Mouse (Mus musculus): Measurements from ENCODE around the gene Btbd9.

The Btbd9 gene

DNA sequence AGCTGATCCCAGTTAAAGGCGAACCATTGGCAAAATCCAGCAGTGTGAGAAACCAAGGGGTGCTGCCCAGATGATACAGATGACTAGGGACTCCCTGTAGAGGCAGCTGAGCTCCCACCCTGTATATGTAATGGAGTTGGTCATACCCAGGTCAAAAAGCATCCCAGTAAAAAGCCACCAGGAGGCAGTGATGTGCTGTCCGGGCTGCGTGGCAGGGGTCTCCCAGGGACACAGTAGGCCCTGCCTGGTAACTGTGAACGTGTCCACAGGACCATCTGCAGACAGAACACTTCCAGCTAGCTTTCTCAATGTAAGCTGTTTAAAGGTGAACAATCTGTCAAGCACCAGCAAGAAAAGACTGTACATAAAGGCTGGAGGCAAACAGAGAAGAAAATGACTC lies 343.6 kb downstream of the Btbd9 start:
- peak; percentile 51 for DNase-seq

DNA sequence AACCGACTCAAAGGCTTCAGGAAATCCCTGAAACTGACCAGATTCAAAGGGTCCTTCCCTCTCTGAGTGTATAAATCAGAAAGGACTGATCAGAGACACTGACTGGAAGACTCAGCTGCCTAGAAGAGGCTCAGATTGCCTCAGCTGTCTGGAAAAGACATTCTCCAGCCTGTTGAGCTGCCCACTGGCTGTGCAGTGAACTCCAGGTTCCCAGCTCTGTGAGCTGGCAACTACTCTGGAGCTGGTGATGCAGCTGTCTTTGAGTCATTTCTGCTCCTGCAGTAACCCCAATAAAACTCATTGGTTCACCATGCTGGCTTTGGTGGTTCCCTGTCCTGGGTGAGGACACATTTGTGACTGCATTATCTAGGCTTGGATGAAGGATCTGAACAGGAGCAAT lies 344.8 kb downstream of the Btbd9 start:
- no peak for DNase-seq

DNA sequence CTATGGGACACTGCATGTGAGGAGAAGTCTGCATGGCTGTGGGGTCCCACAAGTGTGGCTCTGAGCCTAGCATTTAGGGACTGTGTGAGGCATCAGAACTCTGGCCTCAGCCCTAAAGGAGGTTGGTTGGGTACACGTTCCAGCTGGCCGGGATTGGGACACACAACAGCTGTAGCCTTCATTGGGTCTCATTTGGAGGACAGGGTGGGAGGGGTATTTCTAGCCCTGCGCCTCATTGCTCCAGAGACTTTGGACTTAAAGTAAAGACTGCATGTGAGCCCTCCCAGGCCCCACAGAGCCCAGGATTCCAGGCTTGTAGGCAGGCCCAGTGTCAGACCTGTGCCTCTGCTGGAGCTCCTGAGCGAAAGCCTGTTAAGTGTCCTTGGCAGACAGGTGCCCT lies 345.9 kb downstream of the Btbd9 start:
- DNase-seq = no peak

DNA sequence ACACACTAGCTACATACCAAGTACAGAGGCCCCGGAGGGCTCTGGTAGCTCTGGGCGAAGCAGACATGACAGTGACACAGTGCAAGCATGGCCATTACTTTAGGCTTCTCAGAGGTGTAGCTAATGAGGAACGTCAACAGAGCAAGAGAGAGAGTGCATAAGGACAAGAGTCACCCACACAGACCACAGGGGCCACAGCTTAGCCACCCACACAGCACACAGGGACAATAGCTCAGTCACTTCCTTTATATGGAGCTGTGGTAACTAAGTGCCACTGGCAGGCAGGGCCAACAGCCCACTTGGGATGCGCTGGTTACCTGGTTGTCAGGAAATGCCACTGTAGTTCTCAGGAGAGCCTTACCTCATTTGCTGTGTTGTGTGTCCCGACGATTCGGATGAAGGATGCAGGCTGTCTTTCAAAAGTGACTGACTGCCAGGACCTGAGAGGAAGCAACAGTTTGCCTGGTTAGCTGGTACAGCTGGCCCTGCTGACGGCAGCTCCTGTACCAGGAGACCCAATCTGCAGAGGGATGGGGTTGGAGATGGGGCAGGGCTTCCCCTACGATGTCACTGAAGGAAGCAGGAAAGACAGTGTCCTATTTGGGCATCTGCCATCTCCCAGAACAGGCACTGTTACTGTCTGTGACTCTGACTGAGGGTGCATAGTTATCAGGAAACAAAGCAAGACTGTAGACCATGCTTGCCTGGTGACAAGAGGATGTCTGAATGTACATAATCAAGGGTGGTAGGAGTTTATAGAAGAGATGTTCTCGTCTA lies 347.7 kb downstream of the Btbd9 start:
- no peak for DNase-seq

DNA sequence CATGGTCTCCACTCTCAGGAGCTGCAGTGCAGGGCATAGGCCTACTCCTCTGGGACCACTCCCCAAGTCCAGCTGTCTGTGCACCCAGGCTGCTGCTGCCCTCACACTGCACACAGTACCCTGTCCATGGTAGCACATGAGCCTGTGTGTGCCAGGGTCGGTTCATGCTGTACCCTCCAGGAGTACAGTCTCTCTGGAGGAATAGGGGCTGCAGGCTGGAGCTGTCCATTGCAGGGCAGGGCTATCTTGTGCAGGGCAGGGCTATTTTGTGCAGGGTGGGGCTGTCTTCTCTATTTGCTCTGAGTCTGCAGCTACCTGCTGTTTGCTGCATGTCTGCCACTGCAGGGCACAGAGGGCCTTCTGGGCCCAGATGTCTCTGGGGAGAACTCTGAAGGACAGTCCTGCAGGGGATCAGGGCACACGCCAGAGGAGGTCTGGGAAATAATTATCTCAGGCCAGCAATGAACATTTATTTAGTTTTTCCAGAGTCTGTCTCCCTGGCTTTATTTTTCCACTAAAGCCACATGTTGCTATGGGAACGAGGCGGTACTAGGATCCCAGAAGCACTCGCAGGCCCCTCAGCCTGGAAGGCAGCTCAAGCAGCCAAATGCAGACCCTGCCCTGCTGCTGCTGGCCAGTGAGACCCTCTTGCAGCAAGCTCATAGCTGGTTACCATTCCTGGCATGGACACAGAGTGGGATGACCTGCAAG lies 351.1 kb downstream of the Btbd9 start:
- peak; percentile 56 for DNase-seq

DNA sequence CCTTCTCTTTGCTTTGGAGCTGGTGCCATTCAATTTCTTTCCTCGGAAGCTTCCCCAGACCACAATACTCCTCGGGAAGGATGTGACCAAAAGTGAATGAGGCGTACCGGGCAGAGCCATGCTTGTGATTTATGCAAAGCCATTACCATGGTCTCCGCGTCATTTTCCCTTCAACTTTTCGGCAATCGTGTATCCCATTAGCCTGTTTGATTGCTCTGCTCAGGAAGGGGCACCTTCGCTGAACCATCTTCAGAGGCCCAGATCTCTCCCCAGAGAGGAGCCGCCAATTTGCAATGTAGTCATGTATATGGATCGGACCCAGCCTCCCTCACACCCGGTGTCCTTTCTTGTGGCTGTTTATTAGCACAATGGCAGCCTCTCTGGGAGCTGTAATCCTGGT lies 353.5 kb downstream of the Btbd9 start:
- DNase-seq = no peak

DNA sequence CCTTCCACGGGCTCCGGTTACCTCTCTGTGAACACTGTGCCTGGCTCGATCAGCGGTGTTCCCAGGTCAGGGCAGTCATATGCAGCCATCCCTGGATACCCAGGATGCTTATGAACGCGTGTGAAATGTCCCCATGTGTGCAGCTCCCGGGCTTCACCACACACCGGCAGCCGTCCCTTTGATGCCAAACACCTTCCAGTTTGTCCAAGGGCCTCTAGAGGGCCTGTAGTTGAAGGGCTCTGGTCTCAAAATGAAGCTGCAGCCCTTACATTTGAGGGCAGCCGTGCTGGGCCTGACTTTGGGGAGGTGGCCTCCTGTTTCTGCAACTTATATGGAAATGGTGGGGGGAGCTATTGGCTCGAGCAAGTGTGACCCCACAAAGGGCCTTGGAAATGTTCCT lies 353.9 kb downstream of the Btbd9 start:
- no peak for DNase-seq

DNA sequence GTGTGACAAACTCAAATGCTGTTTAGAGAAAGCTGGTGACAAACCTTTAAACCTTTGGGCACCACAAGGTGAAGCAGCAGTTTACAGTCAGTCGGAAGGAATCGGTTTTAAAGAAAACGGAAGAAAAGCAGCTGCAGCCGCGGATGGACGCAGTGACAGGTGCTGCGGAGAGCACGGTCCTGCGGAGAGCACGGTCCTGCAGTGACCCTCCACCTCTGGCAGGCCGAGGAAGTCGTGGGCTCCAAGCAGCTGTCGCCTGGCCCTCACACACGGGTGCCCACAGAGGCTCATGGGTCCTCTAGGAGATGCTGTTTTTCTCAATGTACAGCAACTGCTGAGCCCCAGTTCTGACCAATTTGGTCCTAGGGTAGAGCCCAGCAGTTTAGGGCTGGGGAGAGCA lies 354.6 kb downstream of the Btbd9 start:
- no peak for DNase-seq

DNA sequence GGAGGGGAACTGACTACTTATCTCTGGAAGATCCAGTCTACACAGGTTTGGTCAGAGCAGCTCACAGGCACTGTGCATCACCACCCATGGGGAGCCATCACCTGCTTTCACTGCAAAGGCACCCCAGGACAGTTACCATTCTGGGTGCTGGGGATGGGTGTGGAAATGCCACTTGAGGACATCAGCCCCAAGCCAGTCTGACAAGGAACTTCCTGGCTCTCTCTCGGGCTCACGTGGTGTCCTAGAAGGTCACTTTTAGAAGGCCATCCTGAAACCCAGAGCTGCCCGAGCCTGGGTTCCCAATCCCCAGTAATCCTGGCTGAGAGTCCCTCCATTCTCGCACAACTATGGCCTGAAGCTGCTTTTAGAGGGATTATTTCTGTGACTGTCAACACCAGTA lies 360.5 kb downstream of the Btbd9 start:
- no peak for DNase-seq

DNA sequence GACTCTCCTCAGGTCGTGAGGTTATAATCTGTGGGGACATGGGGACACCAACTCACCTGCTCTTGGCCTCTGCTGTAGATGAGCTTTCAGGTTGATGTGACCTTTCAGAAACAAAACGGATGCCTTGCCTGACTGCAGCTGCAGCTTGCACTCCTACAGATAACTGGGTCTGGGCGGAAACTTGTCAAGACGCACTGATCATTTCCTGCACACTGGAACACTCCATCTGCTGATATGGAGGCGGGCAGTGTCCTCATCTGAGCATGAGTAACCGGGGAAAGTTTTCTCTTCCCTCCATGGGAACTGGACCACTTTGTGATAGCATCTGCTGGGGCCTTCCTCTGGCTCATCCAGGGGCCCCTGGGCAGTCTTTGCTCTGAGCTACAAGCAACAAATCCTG lies 361.9 kb downstream of the Btbd9 start:
- DNase-seq = no peak

DNA sequence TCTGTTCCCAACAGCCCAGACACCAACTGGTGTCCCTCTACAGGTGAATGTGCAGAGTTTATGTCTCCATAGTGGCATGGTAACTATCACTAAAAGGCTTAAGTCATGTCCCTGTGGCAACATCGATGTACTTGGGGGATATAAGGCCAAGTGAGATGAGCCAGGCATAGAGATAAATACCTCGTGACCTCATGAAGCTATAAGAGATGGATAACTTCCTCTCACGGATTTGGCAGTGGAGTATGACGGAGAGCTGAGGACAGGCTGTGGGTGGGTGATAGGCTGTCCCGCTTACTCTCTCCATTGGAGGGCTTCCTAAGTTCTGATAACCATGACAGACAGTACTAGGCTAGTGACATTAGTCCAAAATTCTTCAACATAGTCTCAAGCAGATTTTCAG lies 362.9 kb downstream of the Btbd9 start:
- no peak for DNase-seq

DNA sequence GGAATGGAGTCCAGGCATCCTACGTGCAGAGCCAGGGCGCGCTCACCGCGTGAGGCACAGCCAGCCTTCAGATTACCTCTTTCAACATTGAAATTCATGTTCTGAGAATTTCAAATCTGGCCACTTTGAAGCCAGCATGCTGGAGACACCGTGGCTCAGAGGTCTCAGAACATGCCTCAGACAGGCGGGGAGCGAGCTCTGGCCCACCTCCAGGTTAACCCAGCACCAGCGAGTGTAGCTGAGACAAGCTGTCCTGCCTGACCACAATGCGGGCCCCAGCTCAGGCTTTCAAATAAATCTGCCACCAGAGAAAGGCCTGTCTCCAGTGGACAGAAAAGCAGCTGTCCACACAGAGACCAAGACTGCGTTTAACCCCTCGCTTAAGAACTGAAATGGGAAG lies 363.6 kb downstream of the Btbd9 start:
- no peak for DNase-seq

DNA sequence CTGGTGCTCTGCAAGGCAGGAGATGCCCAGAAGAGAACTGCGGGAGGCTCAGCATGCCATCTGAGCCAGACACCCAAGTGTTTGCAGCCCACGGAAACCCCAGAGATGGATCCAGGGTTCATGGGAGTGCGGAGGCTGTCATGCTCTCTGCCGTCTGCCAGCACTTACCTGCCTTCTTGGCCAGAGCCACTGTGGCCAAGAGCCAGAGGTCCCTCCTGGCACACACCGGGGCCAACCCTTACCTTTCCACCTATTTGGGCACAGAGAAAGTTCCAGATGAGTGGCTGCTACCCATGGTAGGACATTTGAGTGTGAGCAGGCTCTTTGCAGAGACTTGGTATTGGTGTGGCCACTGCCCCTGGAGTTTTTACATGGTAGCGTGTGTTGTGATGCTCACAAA lies 365.4 kb downstream of the Btbd9 start:
- DNase-seq = no peak

DNA sequence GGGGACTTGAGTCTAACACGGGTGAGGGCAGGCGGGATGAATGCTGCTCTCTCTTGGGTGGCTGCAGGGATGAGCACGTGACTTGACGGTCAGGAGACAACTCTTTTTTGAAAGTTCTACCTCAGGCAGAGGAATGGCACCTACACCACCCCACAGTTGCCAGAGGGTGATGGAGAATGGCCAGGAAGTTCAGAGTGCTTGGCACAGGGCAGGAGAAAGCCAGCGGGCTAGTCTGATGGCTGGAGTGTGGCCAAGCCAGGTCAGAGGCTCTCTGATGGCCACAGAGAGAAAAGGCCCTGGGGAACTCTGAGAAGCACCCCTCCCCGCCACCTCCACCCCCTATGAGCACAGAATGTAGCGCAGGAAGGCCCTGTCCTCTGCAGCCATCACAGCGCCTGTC lies 366.0 kb downstream of the Btbd9 start:
- no peak for DNase-seq

DNA sequence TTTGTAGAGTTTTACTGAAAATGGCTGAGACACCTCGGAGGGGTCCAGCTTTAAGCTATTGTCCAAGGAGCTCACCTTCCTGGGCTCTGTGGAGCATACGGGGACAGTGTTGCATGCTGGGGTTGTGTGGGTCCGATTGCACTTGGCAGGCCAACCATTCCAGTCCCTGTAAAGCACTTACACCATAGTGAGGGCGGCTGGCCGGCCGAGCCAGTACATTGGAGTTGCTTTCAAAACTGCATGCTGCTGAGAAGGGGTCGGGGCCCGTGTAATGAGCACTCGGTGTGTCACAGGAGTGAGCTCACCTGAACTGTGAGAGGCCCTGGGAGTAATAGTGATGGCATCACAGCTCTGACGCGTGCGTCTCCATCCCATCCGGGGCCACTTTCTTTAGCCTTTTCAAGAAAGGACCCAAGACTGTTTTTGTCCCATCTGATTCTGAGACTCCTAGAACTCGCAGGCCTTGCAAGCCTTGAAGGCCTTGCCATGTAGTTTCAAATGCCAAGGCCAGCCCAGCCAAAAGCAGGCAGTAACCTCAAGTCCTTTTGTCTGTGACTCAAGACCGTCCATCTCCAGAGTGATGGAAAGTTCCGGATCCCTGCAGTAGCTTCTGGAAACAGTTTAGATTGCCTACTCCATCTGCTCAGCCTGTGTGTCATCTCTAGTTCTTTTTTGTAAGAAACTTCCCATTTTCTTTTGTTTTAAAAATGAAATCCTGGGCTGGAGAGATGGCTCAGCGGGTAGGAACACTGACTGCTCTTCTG lies 371.0 kb downstream of the Btbd9 start:
- no peak for DNase-seq

DNA sequence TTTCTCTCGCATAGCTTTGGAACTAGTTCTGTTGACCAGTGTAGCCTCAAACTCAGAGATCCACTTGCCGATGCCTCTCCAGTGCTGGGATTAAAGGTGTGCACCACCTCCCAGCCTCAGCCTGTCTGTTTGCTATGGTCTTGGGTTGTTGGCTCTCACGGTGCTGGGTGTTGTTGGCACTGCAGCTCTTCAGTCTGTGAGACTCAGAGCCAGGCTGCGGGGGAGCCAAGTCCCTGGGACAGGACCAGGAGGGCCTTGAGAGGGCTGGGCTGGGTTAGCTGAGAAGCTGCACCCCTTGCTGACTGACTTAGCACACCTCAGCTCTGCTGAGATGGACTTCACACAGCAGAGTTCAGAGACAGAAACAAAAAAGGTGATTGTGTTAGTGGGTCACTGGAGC lies 376.0 kb downstream of the Btbd9 start:
- no peak for DNase-seq

DNA sequence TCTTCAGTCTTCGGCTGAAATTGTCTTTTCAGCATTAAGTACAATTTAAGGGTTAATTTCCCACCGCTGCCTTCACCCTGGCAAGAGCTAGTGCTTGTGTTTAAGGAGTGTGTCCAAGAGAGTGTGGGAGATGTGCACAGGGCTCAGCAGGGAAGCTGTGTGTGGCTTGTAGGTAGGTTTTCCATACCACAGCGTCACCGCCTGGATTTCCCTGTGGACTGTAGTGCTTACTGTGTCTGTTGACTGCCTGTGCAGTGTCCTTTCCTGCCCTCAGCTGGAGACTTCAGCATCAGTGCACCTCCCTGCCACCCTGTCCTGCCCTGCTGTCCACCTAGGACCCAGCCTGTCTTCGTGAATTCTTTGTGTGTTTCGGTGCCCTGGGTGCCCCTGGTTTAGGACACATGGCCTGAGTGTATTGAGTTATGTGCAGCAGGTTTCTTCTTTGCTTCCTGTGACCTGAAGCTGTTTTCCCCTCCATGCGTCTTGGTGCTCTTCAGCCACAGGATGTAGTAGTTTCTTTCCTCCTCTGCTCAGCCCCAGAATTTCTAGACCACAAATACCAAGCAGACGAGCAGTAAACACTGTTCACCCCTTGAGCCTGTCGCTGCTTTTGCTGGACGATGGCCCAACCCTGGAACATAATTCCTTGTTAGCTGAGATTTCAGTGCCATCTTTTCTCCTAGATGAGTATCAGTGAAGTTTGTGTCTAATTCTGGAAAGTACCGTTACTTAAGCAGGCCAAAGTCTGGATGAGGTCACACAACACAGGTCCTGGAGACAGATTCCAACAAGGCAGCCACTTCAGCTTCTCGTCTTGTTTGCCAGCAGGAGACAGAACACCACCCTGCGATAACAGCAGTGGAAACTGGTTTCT lies 376.7 kb downstream of the Btbd9 start:
- no peak for DNase-seq

DNA sequence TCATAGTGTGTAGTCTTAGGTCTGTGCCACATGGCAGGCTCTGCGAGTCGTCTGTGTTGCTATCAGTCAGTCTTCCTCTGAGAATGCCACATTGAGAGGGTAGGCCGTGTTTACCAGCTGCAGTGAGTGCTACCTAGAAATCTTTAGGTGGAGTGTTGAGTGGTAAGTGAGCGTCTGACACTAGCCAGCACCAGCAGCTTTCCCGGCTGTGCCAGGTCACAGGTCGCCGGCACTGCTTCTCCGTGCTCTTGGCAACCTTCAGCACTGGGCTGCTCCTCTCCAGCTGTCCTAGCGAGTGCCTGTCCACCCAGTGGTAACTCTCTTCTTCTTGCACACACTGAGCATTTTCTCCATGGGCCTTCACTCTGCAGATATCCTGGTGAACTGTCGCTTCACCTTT lies 377.9 kb downstream of the Btbd9 start:
- DNase-seq = no peak

DNA sequence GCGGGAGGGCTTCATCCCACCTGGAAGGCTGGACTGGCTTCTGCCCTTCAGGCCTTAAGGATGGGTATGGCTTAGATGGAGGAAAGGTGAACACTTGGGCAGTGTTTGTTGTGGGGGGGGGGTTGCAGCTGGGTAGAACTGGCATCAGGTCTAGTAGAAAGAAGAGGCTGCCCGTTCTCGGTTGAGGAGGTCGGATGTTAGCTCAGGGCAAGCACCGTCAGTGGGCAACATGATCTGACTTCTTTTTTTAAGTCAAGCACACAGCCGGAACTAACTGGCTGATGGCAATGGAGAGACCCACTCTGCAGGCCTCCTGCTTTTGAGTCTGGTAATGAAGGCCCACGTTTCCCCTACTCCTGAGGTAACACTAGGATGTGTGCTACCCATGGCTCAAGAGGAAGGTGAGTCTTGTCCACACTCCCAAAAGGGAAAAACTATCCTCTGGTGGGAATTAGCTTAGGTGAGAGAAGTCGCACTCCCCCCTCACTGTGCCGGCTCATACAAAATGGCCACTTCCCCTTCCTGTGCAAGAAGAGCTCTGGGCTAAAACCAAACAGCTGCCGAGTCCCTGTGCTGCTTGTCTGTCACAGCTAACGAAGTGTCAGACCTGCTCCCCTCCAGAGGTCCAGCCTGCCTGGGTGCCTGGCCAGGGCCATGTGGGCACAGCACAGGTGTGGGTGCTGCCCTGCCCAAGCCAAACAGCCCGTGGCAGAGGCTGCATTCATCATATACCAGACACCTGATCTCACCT lies 378.8 kb downstream of the Btbd9 start:
- DNase-seq = no peak

DNA sequence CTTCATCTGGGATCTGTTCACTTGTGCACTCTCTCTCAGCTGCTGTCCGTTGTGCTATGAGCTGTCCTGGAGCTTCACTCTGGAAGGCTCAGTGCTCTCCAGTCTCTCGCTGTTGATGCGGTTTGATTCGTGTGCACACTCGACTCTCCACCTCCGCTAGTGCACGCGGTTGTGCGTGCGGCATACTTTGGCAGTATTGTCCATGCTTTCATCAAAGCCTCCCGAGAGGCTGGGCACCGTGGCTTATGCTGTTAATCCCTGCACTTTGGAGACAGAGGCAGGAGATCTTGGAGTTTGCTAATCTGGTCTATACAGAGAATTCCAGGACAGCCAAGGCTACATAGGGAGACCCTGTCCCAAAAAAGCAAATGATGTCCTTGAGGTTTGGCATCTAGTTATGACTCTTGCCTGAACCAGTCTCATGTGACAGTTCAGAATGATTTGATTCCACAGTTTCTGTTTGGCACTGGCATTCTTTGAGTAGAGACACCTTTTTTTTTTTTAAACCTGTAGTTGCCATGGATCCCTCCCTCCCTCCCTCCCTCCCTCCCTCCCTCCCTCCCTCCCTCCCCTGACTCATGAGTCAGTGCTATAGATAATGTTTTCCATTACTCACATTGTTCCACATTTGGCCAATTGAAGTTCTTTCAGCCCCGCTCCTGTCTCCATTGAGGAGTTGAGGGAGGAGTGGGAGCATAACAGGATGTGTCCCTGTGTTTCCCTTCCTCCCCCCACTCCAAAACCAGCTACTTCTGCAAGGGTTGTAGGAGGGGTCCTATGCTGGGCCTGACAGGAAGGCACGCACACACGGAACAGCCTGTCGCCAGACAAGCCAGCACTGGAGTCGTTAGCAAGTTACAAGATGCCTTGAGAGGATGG lies 379.6 kb downstream of the Btbd9 start:
- DNase-seq = no peak

DNA sequence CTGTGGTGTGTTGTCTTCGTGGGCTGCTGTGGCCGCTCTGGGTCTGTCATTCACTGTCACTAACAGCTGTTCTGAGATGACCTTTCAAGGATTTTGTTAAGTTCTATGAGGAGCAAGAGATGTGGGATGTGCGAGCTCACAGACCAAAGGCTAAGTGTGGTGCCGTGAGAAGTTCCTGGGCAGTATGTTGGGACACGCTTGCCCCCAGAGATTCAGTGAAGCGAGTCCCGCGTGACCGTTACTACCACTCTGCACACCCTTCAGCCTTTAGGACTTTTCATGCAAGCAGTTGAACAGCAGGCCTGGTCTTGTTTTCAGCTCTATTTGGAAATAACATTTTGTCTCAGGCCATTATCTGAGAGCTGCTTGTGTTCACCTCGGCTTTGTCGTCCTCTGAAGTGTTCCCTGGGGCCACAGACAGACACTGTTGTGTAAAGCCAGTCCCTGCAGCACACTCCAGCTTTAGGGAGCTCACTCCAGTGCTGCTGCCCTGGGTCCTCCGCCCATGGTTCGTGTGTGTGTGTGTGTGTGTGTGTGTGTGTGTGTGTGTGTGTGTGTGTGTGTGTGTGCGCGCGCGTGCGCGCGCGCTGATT lies 380.6 kb downstream of the Btbd9 start:
- DNase-seq = no peak
